Mouse (Mus musculus) heart, adult 2 months (tissue): Measurements from ENCODE around the gene Arl4c.

ENCODE experiments used
- CTCF ChIP-seq: fragments of 200-600 bp; IDR thresholded peaks from 2 replicates; pipeline ENCODE4 v1.8.1; 2022; ENCODE audit warnings: antibody characterized with exemption, mild to moderate bottlenecking, moderate library complexity
- EP300 ChIP-seq: fragments of 200-500 bp; IDR thresholded peaks from 2 replicates; pipeline ENCODE4 v1.6.1; 2011; ENCODE audit warnings: low read depth, low read length, control low read depth; ENCODE audit not compliant: insufficient read depth

GRCm38 (mm10) chr1:88742372-88742771 is 40.4 kb upstream of the Arl4c start:
- TF ChIP-seq EP300, result no peak
- TF ChIP-seq CTCF, result peak; percentile 86
